Mouse (Mus musculus) lung, postnatal 0 days (tissue): Measurements from ENCODE around the gene Fank1.

Experiments
- CTCF ChIP-seq: IDR thresholded peaks from 2 replicates; pipeline ENCODE4 v1.5.1; 2016; ENCODE audit warnings: antibody characterized with exemption, mild to moderate bottlenecking
- EP300 ChIP-seq: IDR thresholded peaks from 2 replicates; pipeline ENCODE4 v1.6.1; 2016; ENCODE audit warnings: antibody characterized with exemption, mild to moderate bottlenecking, control low read depth

- TF ChIP-seq CTCF, result no peak
- no peak for TF ChIP-seq EP300
Measured at GRCm38 (mm10) chr7:133790171-133790570, 13.5 kb downstream of the Fank1 start.
